Mouse (Mus musculus) intestine, embryonic 15.5 days (tissue): ENCODE measurements around the gene Arpc5l. TPM values are rescaled to one million over a fixed set of nuclear protein-coding genes. Genes with fewer than 3 reads are reported as not detected.
A peak's percentile ranks its signal among the peaks of the same experiment; 100 is the strongest.

Experiments
- ATAC-seq: fragments of 200-750 bp; cut with Nextera tagmentation; 2 replicates; pipeline ENCODE4 v1.8.0; 2017; ENCODE audit warnings: moderate TSS enrichment, moderate library complexity
- H3K27ac ChIP-seq: fragments of 300-500 bp; sonication (generic); 2 replicates; pipeline ENCODE4 v1.5.1; 2015; ENCODE audit warnings: mild to moderate bottlenecking, inconsistent platforms
- H3K27me3 ChIP-seq: fragments of 300-500 bp; sonication (generic); replicated peaks from 2 replicates; pipeline ENCODE4 v1.6.1; 2015; ENCODE audit warnings: inconsistent platforms
- H3K36me3 ChIP-seq: fragments of 300-500 bp; sonication (generic); 2 replicates; pipeline ENCODE4 v1.6.1; 2015; ENCODE audit warnings: inconsistent platforms
- H3K4me1 ChIP-seq: fragments of 300-500 bp; sonication (generic); replicated peaks from 2 replicates; pipeline ENCODE4 v1.6.1; 2015; ENCODE audit warnings: inconsistent platforms
- H3K4me2 ChIP-seq: fragments of 300-500 bp; sonication (generic); replicated peaks from 2 replicates; pipeline ENCODE4 v1.6.1; 2015; ENCODE audit warnings: mild to moderate bottlenecking, inconsistent platforms
- H3K4me3 ChIP-seq: fragments of 300-500 bp; sonication (generic); replicated peaks from 2 replicates; pipeline ENCODE4 v1.5.1; 2015; ENCODE audit warnings: inconsistent platforms
- H3K9ac ChIP-seq: fragments of 300-500 bp; sonication (generic); 2 replicates; pipeline ENCODE4 v1.6.1; 2015; ENCODE audit warnings: inconsistent platforms
- H3K9me3 ChIP-seq: fragments of 300-500 bp; sonication (generic); 2 replicates; pipeline ENCODE4 v1.6.1; 2016; ENCODE audit warnings: inconsistent platforms
- WGBS: fragments of 180-500 bp; shearing (Covaris S2); methylation state at CpG from one replicate; pipeline ENCODE4 v1.1.7; 2015; 5-methylcytosine and 5-hydroxymethylcytosine counted together
- polyA plus RNA-seq: library from polyadenylated mRNA; unstranded; fragments of >200 nt; fragmentation: Nextera tagmentation; extraction: Ambion mirVana; gene quantifications from 2 replicates; pipeline ENCODE4 v1.2.1, GENCODE M21; 2015

The Arpc5l gene
- polyA plus RNA-seq, 1 experiment from 2014 or later = 111 TPM

DNA sequence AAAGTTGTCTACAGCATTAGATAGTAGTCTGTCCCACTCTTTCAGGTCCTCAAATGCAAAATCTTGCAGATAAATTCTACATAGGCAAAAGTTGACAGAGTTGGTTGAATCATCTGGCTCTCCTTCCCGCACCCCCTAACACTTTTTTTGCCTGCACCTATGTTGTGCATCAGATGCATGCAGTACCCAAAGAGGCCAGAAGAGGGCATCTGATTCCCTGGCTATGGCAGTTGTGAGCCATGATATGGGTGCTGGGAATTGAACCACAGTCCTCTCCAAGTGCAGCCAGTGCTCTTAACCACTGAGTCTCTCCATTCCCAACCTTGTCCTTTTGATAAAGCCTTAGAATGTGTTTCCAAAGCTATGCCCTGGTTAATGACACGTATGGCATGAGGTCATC is 21.7 kb upstream of the Arpc5l start:
- no peak for ATAC-seq
- H3K4me2 ChIP-seq = no peak overlapping the region
- no peak overlapping the region for H3K27ac ChIP-seq
- H3K9me3 ChIP-seq = no peaks in the 10 kb centered on the region
- H3K9ac ChIP-seq = no peak overlapping the region
- H3K4me1 ChIP-seq = no peaks in the 10 kb centered on the region
- no peaks in the 10 kb centered on the region for H3K36me3 ChIP-seq
- H3K27me3 ChIP-seq = no peaks in the 10 kb centered on the region
- WGBS = 94% methylated on average over 2 of the region's 2 CpGs
- no peak overlapping the region for H3K4me3 ChIP-seq

GRCm38 (mm10) chr2:38986580-38986979 is 18.6 kb upstream of the Arpc5l start:
- no peak overlapping the region for H3K4me2 ChIP-seq
- H3K27me3 ChIP-seq = no peaks in the 10 kb centered on the region
- H3K36me3 ChIP-seq = no peaks in the 10 kb centered on the region
- H3K4me3 ChIP-seq = no peak overlapping the region
- ATAC-seq = no peak
- no peaks in the 10 kb centered on the region for H3K9me3 ChIP-seq
- H3K9ac ChIP-seq = no peak overlapping the region
- no peak overlapping the region for H3K27ac ChIP-seq
- H3K4me1 ChIP-seq = no peaks in the 10 kb centered on the region
- 80% methylated on average over 3 of the region's 3 CpGs for WGBS

GRCm38 (mm10) chr2:38987371-38987770 is 17.8 kb upstream of the Arpc5l start:
- 64% methylated on average over 1 of the region's 1 CpGs for WGBS
- H3K4me3 ChIP-seq = no peak overlapping the region
- no peaks in the 10 kb centered on the region for H3K9me3 ChIP-seq
- H3K4me2 ChIP-seq = no peak overlapping the region
- H3K27me3 ChIP-seq = no peaks in the 10 kb centered on the region
- no peak overlapping the region for H3K27ac ChIP-seq
- H3K9ac ChIP-seq = no peak overlapping the region
- ATAC-seq = peak; percentile 54
- no peaks in the 10 kb centered on the region for H3K4me1 ChIP-seq
- H3K36me3 ChIP-seq = no peaks in the 10 kb centered on the region

DNA sequence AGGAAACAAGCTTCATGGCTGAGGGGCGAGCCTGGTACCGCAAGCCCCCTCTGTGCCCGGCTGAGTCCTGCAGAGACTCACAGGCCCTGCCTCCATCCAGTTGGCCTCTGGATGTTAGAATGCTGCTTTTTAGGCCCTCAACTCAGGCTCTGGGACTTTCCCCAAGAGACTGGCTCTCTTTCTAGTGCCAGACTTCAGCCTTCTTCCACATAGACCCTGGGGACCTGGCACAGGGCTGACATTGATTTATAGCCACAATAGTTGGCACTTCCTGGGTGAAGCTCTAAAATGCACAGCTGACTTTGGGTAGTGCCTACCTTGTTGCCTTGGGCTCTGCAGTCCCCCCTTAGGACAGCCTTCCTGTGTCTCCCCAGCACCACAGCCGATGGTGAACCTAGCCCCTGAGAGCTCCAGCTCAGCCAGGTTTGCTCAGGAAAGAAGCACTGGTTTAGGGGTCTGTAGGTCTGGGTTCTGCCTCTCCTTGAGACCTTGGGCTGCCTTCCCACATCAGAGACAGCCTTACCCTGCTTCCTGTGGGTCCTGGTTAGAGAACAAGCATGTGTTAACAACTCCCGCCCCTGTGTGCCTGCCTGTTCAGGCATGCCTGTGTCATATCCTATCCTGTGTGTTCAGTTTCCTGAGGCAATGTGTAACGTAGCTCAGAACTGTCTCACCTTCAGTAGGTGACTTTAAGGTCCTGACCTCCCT is 17.2 kb upstream of the Arpc5l start:
- Histone ChIP-seq H3K4me3 (no peak overlapping the region), H3K9ac (no peak overlapping the region), H3K4me1 (no peaks in the 10 kb centered on the region), H3K27me3 (no peaks in the 10 kb centered on the region), H3K9me3 (no peaks in the 10 kb centered on the region), H3K4me2 (no peak overlapping the region), H3K27ac (no peak overlapping the region), H3K36me3 (no peaks in the 10 kb centered on the region)
- ATAC-seq = no peak
- 81% methylated on average over 6 of the region's 6 CpGs for WGBS

DNA sequence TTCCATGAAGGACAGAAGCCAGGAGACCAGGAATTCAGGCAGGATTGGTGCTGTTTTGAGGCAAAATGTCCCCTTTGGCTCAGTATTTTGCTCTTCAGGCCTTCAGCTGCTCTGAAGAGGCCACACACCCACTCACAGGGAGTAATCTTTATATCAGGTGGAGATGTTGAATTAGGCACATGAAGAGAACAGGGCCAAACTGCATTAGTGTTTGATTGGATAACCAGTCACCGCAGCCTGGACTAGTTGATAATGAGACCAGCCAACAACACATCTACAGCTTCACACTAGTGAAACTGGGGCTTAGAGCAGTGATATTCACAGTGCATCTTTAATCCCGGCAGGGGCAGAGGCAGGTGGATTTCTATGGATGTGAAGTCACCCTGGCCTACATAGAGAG is 16.2 kb upstream of the Arpc5l start:
- H3K27ac ChIP-seq = no peak overlapping the region
- H3K27me3 ChIP-seq = no peaks in the 10 kb centered on the region
- no peak for ATAC-seq
- no peaks in the 10 kb centered on the region for H3K4me1 ChIP-seq
- no peak overlapping the region for H3K4me3 ChIP-seq
- H3K4me2 ChIP-seq = no peak overlapping the region
- H3K36me3 ChIP-seq = no peaks in the 10 kb centered on the region
- no peaks in the 10 kb centered on the region for H3K9me3 ChIP-seq
- 87% methylated on average over 2 of the region's 2 CpGs for WGBS
- H3K9ac ChIP-seq = no peak overlapping the region

- H3K9ac ChIP-seq = no peak overlapping the region
- no peaks in the 10 kb centered on the region for H3K4me1 ChIP-seq
- no peaks in the 10 kb centered on the region for H3K36me3 ChIP-seq
- no peak overlapping the region for H3K27ac ChIP-seq
- no peak overlapping the region; the same call in 1 of the 2 replicates for H3K4me2 ChIP-seq
- 48% methylated on average over 4 of the region's 4 CpGs for WGBS
- no peak overlapping the region for H3K4me3 ChIP-seq
- no peaks in the 10 kb centered on the region for H3K9me3 ChIP-seq
- H3K27me3 ChIP-seq = no peaks in the 10 kb centered on the region
- peak; percentile 62 for ATAC-seq
Observed at GRCm38 (mm10) chr2:38992004-38992403, 13.1 kb upstream of the Arpc5l start.

- Histone ChIP-seq H3K4me3 (no peak overlapping the region), H3K9ac (no peak overlapping the region), H3K4me2 (no peak overlapping the region; the same call in 1 of the 2 replicates), H3K27ac (no peak overlapping the region), H3K9me3 (no peaks in the 10 kb centered on the region), H3K4me1 (0 out of 2 replicates have a peak, but pooled peaks cover 2% of the 10 kb centered on the region), H3K36me3 (no peaks in the 10 kb centered on the region), H3K27me3 (no peaks in the 10 kb centered on the region)
- peak; percentile 73 for ATAC-seq
- 25% methylated on average over 4 of the region's 4 CpGs for WGBS
Observed at GRCm38 (mm10) chr2:38992452-38992851, 12.7 kb upstream of the Arpc5l start.

- Histone ChIP-seq H3K27me3 (no peaks in the 10 kb centered on the region), H3K9me3 (no peaks in the 10 kb centered on the region), H3K4me2 (peak within 1 kb of the TSS; percentile 67), H3K4me1 (peaks cover 13% of the 10 kb centered on the region), H3K27ac (no peak within 1 kb of the TSS), H3K9ac (peak within 1 kb of the TSS; percentile 50), H3K4me3 (peak within 1 kb of the TSS; percentile 43), H3K36me3 (peaks cover 21% of the 10 kb centered on the region)
- ATAC-seq = peak; percentile 93
- WGBS = 13% methylated on average over 33 of the region's 33 CpGs
Observed at GRCm38 (mm10) chr2:38997386-38998374, 7.5 kb upstream of the Arpc5l start, which contains the start of gene Wdr38. Gene Wdr38 (plus strand): TSS chr2:38997476.

GRCm38 (mm10) chr2:38999381-38999780 is 5.8 kb upstream of the Arpc5l start:
- H3K9me3 ChIP-seq = no peaks in the 10 kb centered on the region
- H3K36me3 ChIP-seq = peaks cover 30% of the 10 kb centered on the region
- H3K27me3 ChIP-seq = no peaks in the 10 kb centered on the region
- H3K4me3 ChIP-seq = no peak overlapping the region
- WGBS = 33% methylated on average over 4 of the region's 4 CpGs
- H3K27ac ChIP-seq = peak overlapping the region; percentile 44
- H3K4me1 ChIP-seq = peaks cover 26% of the 10 kb centered on the region
- H3K4me2 ChIP-seq = no peak overlapping the region
- no peak for ATAC-seq
- no peak overlapping the region for H3K9ac ChIP-seq

DNA sequence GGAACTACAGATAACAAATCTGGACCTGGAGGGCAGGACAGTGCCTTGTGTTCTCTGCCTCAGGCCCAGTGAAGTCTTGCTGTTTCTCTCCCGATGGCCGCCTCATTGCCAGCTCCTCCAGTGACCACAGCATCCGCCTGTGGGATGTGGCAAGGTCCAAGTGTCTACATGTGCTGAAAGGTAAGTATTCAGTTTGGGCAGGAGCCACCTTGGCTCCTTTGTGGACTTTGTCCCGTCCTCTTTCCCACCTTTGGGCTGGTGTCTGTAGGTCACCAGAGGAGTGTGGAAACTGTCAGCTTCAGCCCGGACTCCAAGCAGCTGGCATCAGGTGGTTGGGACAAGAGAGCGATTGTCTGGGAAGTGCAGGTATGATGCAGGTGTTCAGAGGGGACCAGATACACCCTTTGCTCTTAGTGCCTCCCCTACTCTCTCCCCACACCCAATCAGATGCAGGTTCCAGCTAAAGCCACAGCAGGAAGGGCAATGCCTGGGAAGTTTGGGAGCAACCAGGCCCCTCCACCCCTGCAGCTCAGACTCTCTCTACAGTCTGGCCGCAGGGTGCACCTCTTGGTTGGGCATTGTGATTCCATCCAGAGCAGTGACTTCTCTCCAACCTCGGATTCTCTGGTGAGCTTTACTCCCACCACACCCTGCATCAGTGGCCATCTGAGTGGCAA is 5.1 kb upstream of the Arpc5l start:
- Histone ChIP-seq H3K36me3 (peaks cover 30% of the 10 kb centered on the region), H3K27me3 (no peaks in the 10 kb centered on the region), H3K4me3 (no peak overlapping the region; the same call in 1 of the 2 replicates), H3K9me3 (no peaks in the 10 kb centered on the region), H3K4me1 (peaks cover 26% of the 10 kb centered on the region), H3K4me2 (no peak overlapping the region), H3K9ac (no peak overlapping the region; the same call in 1 of the 2 replicates), H3K27ac (peak overlapping the region; percentile 44; the same call in 1 of the 2 replicates)
- 66% methylated on average over 8 of the region's 8 CpGs for WGBS
- ATAC-seq = no peak

DNA sequence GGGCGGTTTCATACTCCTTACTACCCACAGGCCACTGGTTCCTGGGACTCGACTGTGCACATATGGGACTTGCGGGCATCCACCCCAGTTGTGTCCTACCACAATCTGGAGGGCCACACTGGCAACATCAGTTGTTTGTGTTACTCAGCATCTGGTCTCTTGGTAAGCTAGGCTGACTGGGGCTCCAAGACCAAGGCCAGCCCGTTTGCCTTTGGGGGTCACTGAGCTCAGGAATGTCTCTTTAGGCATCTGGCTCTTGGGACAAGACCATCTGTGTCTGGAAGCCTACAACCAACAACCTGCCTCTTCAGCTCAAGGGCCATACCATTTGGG is 4.6 kb upstream of the Arpc5l start:
- Histone ChIP-seq H3K36me3 (peaks cover 30% of the 10 kb centered on the region), H3K9ac (no peak overlapping the region; the same call in 1 of the 2 replicates), H3K4me3 (no peak overlapping the region), H3K4me1 (peaks cover 26% of the 10 kb centered on the region), H3K27ac (no peak overlapping the region), H3K27me3 (no peaks in the 10 kb centered on the region), H3K9me3 (no peaks in the 10 kb centered on the region), H3K4me2 (no peak overlapping the region)
- ATAC-seq = no peak
- 77% methylated on average over 4 of the region's 4 CpGs for WGBS

GRCm38 (mm10) chr2:39001866-39002265 is 3.3 kb upstream of the Arpc5l start:
- no peaks in the 10 kb centered on the region for H3K27me3 ChIP-seq
- H3K4me2 ChIP-seq = no peak overlapping the region
- H3K36me3 ChIP-seq = peaks cover 30% of the 10 kb centered on the region
- no peak overlapping the region for H3K27ac ChIP-seq
- no peaks in the 10 kb centered on the region for H3K9me3 ChIP-seq
- H3K9ac ChIP-seq = no peak overlapping the region
- H3K4me1 ChIP-seq = peaks cover 34% of the 10 kb centered on the region
- no peak for ATAC-seq
- no peak overlapping the region for H3K4me3 ChIP-seq
- 73% methylated on average over 3 of the region's 3 CpGs for WGBS
